15 mouse cellular contexts compared by ENCODE assay signal in the genomic region with DNA sequence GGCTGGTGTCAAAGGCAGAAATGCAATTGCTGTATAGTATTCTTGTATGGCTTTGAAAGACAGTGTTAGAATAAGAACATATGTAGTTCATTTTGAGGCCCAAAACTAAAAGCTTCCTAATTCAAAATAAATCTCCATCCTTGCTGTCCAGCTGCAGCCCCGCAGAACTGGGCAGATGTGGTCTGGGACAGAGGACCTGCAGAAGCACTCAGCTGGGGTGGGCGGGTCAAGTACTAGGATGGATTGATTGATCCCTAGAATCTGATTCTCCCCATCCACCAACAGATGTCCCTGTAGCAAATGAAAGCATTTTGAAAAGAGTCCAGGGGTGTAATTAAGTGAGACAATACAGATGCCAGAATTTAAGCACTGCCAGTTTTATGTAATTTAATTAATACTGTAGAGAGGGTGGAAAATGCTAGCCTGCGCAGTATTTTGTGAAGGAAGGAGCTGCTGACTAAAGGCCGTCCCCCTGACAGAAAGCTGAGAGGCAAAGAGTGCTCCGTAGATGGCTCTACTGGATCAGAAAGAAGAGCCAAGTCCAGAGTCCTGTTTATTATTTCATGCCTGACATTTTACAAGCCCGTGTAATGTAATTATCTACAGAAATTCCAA. TPM values are rescaled to one million over a fixed set of nuclear protein-coding genes. Genes with fewer than 3 reads are reported as not detected.
DNase-seq lines count a peak whose midpoint lies in the region; ATAC-seq lines count a peak whose summit lies in the region.
"Had no signal": no experiment of that assay in that cellular context is flagged by ENCODE, and none has a peak within 500 bp of the region (broad histone marks: within the 10 kb centered on the region; RNA-seq: fewer than 3 reads in every experiment).

No protein-coding gene starts in this region.

- H3K27ac ChIP-seq in forebrain, embryonic 14.5 days (ENCODE audit: low read depth, low read length) = peak overlapping the region; percentile 4; the same call in 1 of the 2 replicates
- no peak overlapping the region for H3K27ac ChIP-seq in forebrain, embryonic 12.5 days
- H3K27ac ChIP-seq in neural tube, embryonic 13.5 days (replicated peaks) = peak overlapping the region; percentile 42; the same call in 1 of the 2 replicates
- H3K27ac ChIP-seq: heart, embryonic 15.5 days had no signal

- peak; percentile 68 for ATAC-seq in forebrain, embryonic 14.5 days
- ATAC-seq in forebrain, embryonic 12.5 days (ENCODE audit: low FRiP score) = no peak
- no peak for ATAC-seq in neural tube, embryonic 13.5 days (ENCODE audit: low read depth)

- H3K4me2 ChIP-seq in forebrain, embryonic 14.5 days (ENCODE audit: low read length) = no peak overlapping the region
- no peak overlapping the region for H3K4me2 ChIP-seq in forebrain, embryonic 12.5 days
- no peak overlapping the region for H3K4me2 ChIP-seq in neural tube, embryonic 13.5 days
- H3K4me2 ChIP-seq: heart, embryonic 15.5 days; liver, embryonic 11.5 days had no signal

- no peak overlapping the region for H3K4me3 ChIP-seq in forebrain, embryonic 14.5 days (ENCODE audit: low read depth, low read length)
- H3K4me3 ChIP-seq in forebrain, embryonic 12.5 days (replicated peaks) = no peak overlapping the region
- H3K4me3 ChIP-seq in neural tube, embryonic 13.5 days = no peak overlapping the region
- H3K4me3 ChIP-seq: heart, embryonic 15.5 days had no signal

- no peak overlapping the region for H3K9ac ChIP-seq in forebrain, embryonic 14.5 days (ENCODE audit: low read length)
- H3K9ac ChIP-seq in forebrain, embryonic 12.5 days = no peak overlapping the region
- no peak overlapping the region for H3K9ac ChIP-seq in neural tube, embryonic 13.5 days
- H3K9ac ChIP-seq: heart, embryonic 15.5 days had no signal

- H3K27me3 ChIP-seq in forebrain, embryonic 14.5 days (replicated peaks; ENCODE audit: control insufficient read depth, insufficient read depth, low read length) = no peaks in the 10 kb centered on the region
- H3K27me3 ChIP-seq in forebrain, embryonic 12.5 days = no peaks in the 10 kb centered on the region
- no peaks in the 10 kb centered on the region for H3K27me3 ChIP-seq in neural tube, embryonic 13.5 days

- no peaks in the 10 kb centered on the region for H3K9me3 ChIP-seq in forebrain, embryonic 14.5 days (replicated peaks; ENCODE audit: control insufficient read depth, low read length)
- H3K9me3 ChIP-seq in forebrain, embryonic 12.5 days = no peaks in the 10 kb centered on the region
- no peaks in the 10 kb centered on the region for H3K9me3 ChIP-seq in neural tube, embryonic 13.5 days
- H3K9me3 ChIP-seq: heart, embryonic 15.5 days had no signal

- peak; percentile 74 for DNase-seq in forebrain, embryonic 14.5 days (ENCODE audit: low spot score)
- DNase-seq in kidney, postnatal 14 days = peak; percentile 16
- no peak for DNase-seq in kidney, adult 11 months
- DNase-seq in neural tube, embryonic 10.5 days (ENCODE audit: extremely low spot score, low spot score) = no peak
- no peak for DNase-seq in embryo, embryonic 10.5 days (ENCODE audit: low spot score)
- DNase-seq in urinary bladder, postnatal 14 days (ENCODE audit: low spot score) = no peak
- DNase-seq: adrenal gland, postnatal 25 days; cerebellum, adult 11 months; spleen, adult 18-20 months had no signal

- no peaks in the 10 kb centered on the region for H3K4me1 ChIP-seq in forebrain, embryonic 14.5 days (ENCODE audit: control insufficient read depth, insufficient read depth, low read length)
- peaks cover 4% of the 10 kb centered on the region; the same call in 1 of the 2 replicates for H3K4me1 ChIP-seq in forebrain, embryonic 12.5 days
- peaks cover 12% of the 10 kb centered on the region for H3K4me1 ChIP-seq in neural tube, embryonic 13.5 days (replicated peaks)
- H3K4me1 ChIP-seq: heart, embryonic 15.5 days had no signal

- no peaks in the 10 kb centered on the region for H3K36me3 ChIP-seq in forebrain, embryonic 14.5 days (ENCODE audit: control insufficient read depth, insufficient read depth, low read length)
- no peaks in the 10 kb centered on the region for H3K36me3 ChIP-seq in forebrain, embryonic 12.5 days (replicated peaks)
- H3K36me3 ChIP-seq in neural tube, embryonic 13.5 days = no peaks in the 10 kb centered on the region
- H3K36me3 ChIP-seq: heart, embryonic 15.5 days had no signal

- 61% methylated on average over 6 of the region's 6 CpGs for WGBS in forebrain, embryonic 14.5 days
- 73% methylated on average over 6 of the region's 6 CpGs for WGBS in forebrain, embryonic 12.5 days
- WGBS in neural tube, embryonic 13.5 days = 55% methylated on average over 6 of the region's 6 CpGs

RNA-seq across cellular contexts. Expression of a gene that starts 5.8 kb away (rescaled TPM):
- not detected in 2 replicates for polyA plus RNA-seq in forebrain, embryonic 14.5 days (2014; fragmentation: Nextera tagmentation; extraction: Ambion mirVana)
- not detected in 2 replicates for polyA plus RNA-seq in forebrain, embryonic 12.5 days (2016; fragmentation: Nextera tagmentation; extraction: Ambion mirVana)
- not detected in 2 replicates for polyA plus RNA-seq in neural tube, embryonic 13.5 days (2015; fragmentation: Nextera tagmentation; extraction: Ambion mirVana)
- polyA plus RNA-seq: cortical plate, adult 2 months; heart, embryonic 15.5 days; large intestine, adult 2 months; liver, embryonic 11.5 days had no signal

Comparison
In these comparisons a context has a peak if more than half of its experiments do, and no peak if none do; other contexts are left out.
1. DNase-seq: peak in forebrain, embryonic 14.5 days (single experiment) and kidney, postnatal 14 days (single experiment); none in kidney, adult 11 months (single experiment), neural tube, embryonic 10.5 days (single experiment), embryo, embryonic 10.5 days (single experiment) and urinary bladder, postnatal 14 days (single experiment).